Mouse (Mus musculus) kidney, embryonic 16.5 days (tissue): Measurements from ENCODE around the gene Dthd1. TPM values are rescaled to one million over a fixed set of nuclear protein-coding genes. Genes with fewer than 3 reads are reported as not detected.

Experiments used
- ATAC-seq: fragments of 200-750 bp; cut with Nextera tagmentation; 2 replicates; pipeline ENCODE4 v1.8.0; 2017; ENCODE audit warnings: moderate TSS enrichment; ENCODE audit not compliant: low FRiP score, low TSS enrichment
- H3K27ac ChIP-seq: fragments of 300-500 bp; sonication (generic); 2 replicates; pipeline ENCODE4 v1.5.1; 2014; ENCODE audit warnings: low read length
- H3K27me3 ChIP-seq: fragments of 300-500 bp; sonication (generic); 2 replicates; pipeline ENCODE4 v1.6.1; 2014; ENCODE audit warnings: low read length, control low read depth, mixed read lengths; ENCODE audit not compliant: insufficient read depth
- H3K36me3 ChIP-seq: fragments of 300-500 bp; sonication (generic); 2 replicates; pipeline ENCODE4 v1.6.1; 2014; ENCODE audit warnings: low read length, control low read depth, mixed read lengths; ENCODE audit not compliant: insufficient read depth
- H3K4me1 ChIP-seq: fragments of 300-500 bp; sonication (generic); 2 replicates; pipeline ENCODE4 v1.6.1; 2014; ENCODE audit warnings: low read length, control low read depth, mixed read lengths; ENCODE audit not compliant: insufficient read depth
- H3K4me2 ChIP-seq: fragments of 300-500 bp; sonication (generic); replicated peaks from 2 replicates; pipeline ENCODE4 v1.6.1; 2014; ENCODE audit warnings: low read depth, low read length
- H3K4me3 ChIP-seq: fragments of 300-500 bp; sonication (generic); 2 replicates; pipeline ENCODE4 v1.5.1; 2014; ENCODE audit warnings: mild to moderate bottlenecking, low read length
- H3K9ac ChIP-seq: fragments of 300-500 bp; sonication (generic); replicated peaks from 2 replicates; pipeline ENCODE4 v1.6.1; 2014; ENCODE audit warnings: low read length
- H3K9me3 ChIP-seq: fragments of 300-500 bp; sonication (generic); 2 replicates; pipeline ENCODE4 v1.6.1; 2016; ENCODE audit warnings: low read length, control low read depth
- WGBS: fragments of 180-500 bp; shearing (Covaris S2); extraction: QIAGEN DNeasy Blood & Tissue Kit; methylation state at CpG from one replicate; pipeline ENCODE4 v1.1.7; 2014; 5-methylcytosine and 5-hydroxymethylcytosine counted together
- polyA plus RNA-seq: library from polyadenylated mRNA; unstranded; fragments of >200 nt; fragmentation: Nextera tagmentation; extraction: Ambion mirVana; gene quantifications from 2 replicates; pipeline ENCODE4 v1.2.1, GENCODE M21; 2015

Gene Dthd1
- not detected in 2 replicates for polyA plus RNA-seq

DNA sequence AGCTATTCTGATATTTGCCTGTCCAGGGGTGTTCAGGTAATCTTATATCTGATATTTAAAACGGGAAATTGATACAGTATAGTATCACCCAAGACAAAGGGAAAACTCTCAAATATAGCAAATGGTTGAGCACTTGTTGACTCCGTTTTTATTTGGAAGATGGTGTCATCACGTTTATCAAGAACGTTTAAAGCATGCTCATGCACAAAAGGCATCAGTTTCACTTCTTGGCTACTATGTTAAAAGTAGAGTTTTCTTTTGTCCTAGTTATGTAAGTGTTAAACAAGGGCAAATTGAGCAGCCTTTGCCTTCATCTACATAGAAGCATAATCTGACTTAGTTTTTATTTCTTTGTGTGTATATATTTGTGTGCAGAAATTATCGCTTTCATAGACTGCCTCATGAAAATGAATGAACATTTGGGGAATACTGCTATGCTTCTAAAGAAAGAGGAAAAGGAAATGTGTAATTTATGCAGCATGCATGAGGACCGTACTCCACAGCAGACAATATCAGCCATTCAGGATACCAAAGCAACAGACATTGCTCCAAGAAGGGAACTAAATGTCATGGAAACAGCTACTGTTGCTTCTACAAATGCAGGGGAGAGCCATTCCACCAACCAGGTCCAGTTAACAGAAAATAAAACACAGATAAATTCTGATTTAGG is at the start of gene Dthd1:
Gene Dthd1 (plus strand): TSS at position 422 of the 670 bp plus-strand sequence.
- Histone ChIP-seq H3K4me2 (no peak within 1 kb of the TSS), H3K27ac (no peak within 1 kb of the TSS), H3K27me3 (no peaks in the 10 kb centered on the region), H3K9me3 (no peaks in the 10 kb centered on the region; the same call in 1 of the 2 replicates), H3K9ac (no peak within 1 kb of the TSS), H3K36me3 (no peaks in the 10 kb centered on the region), H3K4me1 (no peaks in the 10 kb centered on the region), H3K4me3 (no peak within 1 kb of the TSS)
- ATAC-seq, result no peak
- 86% methylated on average over 6 of the region's 6 CpGs for WGBS

DNA sequence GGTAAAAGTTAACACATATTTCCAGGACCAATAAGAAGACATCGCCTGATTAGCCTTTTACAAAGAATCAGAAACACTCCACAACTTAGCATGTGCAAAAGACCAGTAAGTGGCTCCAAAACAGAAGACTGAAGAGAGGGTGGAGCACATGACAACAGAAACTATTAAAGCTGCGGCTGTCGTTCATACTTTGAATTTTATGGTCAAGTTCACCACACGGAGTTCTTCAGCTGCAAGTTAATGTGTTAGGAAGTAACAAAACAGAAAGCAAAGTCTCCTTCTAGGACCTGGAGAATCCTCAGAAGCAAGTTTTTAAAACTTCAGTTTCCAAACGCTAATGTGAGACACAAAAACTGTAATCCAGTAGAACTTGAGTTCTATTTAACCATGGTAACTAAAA is 49.5 kb upstream of the Dthd1 start:
- Histone ChIP-seq H3K4me1 (no peaks in the 10 kb centered on the region), H3K9me3 (no peaks in the 10 kb centered on the region), H3K27ac (no peak overlapping the region), H3K9ac (no peak overlapping the region), H3K36me3 (no peaks in the 10 kb centered on the region), H3K27me3 (no peaks in the 10 kb centered on the region), H3K4me3 (no peak overlapping the region), H3K4me2 (no peak overlapping the region)
- ATAC-seq, result no peak
- WGBS, result 60% methylated on average over 5 of the region's 5 CpGs

DNA sequence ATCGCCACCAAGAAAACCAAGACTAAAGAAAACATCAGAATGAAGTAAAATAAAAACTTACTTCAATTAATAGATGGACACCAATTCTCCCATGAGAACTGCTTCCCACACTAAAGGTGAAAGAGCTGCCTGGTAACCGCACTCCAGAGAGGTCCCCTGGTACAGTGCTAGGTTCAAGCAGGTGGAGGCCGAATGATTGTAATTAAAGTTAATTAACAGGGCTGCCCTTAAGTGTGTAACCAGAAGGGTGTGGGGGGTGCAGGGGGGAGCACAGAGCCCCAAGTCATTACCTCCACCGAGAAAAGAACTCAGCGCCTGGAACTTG is 48.2 kb upstream of the Dthd1 start:
- peak overlapping the region; percentile 69 for H3K9ac ChIP-seq
- no peaks in the 10 kb centered on the region for H3K4me1 ChIP-seq
- no peaks in the 10 kb centered on the region for H3K9me3 ChIP-seq
- 13% methylated on average over 5 of the region's 5 CpGs for WGBS
- no peaks in the 10 kb centered on the region for H3K27me3 ChIP-seq
- no peak overlapping the region for H3K27ac ChIP-seq
- H3K4me3 ChIP-seq, result peak overlapping the region; percentile 65
- no peaks in the 10 kb centered on the region for H3K36me3 ChIP-seq
- ATAC-seq, result peak; percentile 58; the same call in 1 of the 2 replicates
- peak overlapping the region; percentile 73 for H3K4me2 ChIP-seq

DNA sequence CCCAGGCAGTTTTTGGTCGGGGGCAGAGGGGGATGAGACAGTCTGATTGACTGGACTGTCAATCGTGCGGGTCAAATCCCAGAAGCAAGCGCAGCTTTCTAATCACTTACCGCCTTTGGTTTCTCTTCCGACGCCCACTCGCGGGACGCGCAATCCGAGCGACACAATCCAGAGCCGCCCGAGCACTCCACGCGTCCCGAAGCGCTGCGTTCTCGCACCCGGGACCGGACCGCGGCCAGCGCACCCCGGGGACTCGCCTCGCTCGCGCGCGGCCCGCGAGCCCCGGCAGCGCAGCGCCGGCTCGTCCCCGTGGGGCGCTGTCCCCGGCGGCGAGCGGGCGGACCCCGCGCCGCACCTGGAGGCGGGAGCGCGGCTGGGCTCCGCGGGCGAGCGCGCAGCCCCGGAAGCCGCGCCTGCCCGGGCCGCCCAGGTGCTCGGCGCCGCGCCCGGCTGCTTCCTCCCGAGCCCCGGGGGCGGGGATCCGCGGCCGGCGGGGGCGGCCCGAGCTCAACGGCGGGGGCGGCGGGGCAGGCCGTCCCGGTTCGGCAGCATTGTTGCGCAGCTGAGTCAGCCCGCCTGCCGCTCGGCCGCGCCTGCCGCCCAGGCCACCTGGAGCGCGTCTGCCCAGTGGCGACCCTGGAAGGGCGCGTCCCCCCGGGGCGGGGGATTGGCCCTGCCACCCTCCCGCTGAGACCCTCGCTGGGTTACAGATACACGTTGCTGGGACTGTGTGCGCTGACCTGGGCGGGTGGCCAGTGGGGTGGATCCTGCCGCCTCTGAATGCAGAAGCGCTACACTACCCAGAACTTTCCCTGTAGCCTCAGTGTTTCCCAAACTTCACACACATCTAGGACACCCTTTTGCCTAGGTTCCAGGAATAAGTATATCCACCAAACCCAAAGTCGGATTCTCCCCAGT is 47.6 kb upstream of the Dthd1 start, which contains the start of gene Arap2:
Gene Arap2 (minus strand): TSS at position 376 of the 918 bp plus-strand sequence.
- Histone ChIP-seq H3K9ac (peak within 1 kb of the TSS; percentile 69), H3K27ac (peak within 1 kb of the TSS; percentile 61; the same call in 1 of the 2 replicates), H3K4me2 (peak within 1 kb of the TSS; percentile 73), H3K4me1 (no peaks in the 10 kb centered on the region), H3K27me3 (no peaks in the 10 kb centered on the region), H3K9me3 (no peaks in the 10 kb centered on the region), H3K36me3 (no peaks in the 10 kb centered on the region), H3K4me3 (peak within 1 kb of the TSS; percentile 65)
- WGBS, result under 1% methylated on average over 74 of the region's 106 CpGs
- ATAC-seq, result peak; percentile 96

DNA sequence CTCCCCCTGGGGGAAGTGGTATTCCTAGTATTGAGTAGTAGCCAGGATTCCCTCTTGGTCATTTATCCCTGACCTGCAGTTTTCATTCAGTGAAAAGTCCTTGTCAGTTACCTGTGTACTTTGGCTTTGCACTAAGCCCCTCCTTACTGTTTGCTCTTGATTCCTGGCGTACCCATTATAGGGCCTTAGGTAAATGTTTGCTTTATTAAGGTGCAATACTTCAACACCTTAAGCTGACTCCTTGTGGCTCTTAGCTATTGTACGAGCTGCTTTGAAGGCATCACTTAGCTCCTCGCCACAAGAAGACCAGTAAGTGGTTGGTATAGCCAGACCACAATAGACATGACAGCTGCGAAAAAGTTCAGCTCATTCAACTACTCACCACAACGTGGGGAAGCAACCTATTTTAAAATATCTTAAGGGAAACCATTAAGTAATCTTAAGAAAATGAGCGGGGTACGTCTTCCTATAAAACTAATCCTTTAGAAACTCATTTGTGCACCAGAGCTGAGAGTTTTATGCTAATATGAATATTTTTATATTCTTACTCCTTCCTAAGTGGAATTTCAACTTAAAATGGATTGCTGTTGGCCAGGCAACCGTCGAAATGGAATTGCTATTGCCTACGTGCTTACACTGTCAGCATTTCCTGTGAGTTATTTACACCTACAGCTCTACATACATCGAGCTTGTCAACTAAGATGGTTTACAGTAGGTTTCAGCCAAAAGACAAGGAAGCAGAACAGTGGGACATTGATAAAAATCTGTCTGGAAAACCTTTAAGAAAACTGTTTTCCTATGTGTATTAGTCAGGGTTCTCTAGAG is 41.6 kb upstream of the Dthd1 start:
- Histone ChIP-seq H3K9ac (no peak overlapping the region), H3K9me3 (no peaks in the 10 kb centered on the region), H3K27me3 (no peaks in the 10 kb centered on the region), H3K27ac (no peak overlapping the region), H3K4me1 (no peaks in the 10 kb centered on the region), H3K4me2 (no peak overlapping the region), H3K36me3 (no peaks in the 10 kb centered on the region), H3K4me3 (no peak overlapping the region)
- WGBS, result 82% methylated on average over 11 of the region's 11 CpGs
- ATAC-seq, result no peak

DNA sequence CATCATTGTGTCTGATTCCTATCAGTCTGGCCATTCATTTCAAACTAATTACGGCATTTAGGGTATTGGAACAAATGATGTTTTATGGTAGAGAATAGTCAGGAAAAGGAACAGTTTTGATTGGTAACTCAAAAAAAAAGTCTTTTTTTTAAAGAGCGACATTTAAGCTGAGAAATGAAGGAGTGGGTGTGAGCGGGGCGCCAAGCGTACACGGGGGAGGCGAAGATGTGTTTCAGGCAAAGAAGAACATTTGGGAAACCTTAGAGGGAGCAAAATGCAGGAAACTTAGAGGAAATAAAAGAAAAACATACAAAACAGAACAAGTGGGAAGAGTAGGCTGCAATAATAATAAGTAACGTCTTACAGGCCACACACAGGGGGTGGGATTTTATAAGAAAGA is 35.8 kb upstream of the Dthd1 start:
- H3K27me3 ChIP-seq, result no peaks in the 10 kb centered on the region
- H3K27ac ChIP-seq, result no peak overlapping the region
- H3K36me3 ChIP-seq, result no peaks in the 10 kb centered on the region
- no peak for ATAC-seq
- H3K4me1 ChIP-seq, result no peaks in the 10 kb centered on the region
- H3K4me3 ChIP-seq, result no peak overlapping the region
- H3K9ac ChIP-seq, result no peak overlapping the region
- WGBS, result 57% methylated on average over 8 of the region's 8 CpGs
- H3K4me2 ChIP-seq, result no peak overlapping the region
- H3K9me3 ChIP-seq, result no peaks in the 10 kb centered on the region

DNA sequence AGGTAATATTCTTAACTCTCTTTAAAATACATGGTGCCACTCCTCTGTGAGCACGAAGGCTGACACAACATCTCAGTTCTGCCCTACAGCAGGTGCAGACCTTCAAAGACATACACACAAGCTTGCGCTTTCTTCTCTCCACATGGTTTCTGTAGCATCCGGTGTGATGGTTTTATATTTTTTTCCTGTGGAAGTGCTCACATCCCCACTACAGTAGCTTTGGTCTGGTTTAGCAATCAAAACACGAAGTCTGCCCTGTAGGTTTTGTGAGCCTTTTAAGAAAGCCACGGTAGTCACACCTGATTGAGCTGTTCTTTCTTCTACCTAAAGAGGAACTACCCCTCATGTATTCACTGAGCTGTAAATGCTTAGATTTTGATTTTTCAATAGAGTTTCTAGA is 34.9 kb upstream of the Dthd1 start:
- 64% methylated on average over 5 of the region's 5 CpGs for WGBS
- no peak overlapping the region for H3K9ac ChIP-seq
- H3K4me2 ChIP-seq, result no peak overlapping the region
- H3K4me1 ChIP-seq, result no peaks in the 10 kb centered on the region
- no peak for ATAC-seq
- no peaks in the 10 kb centered on the region for H3K36me3 ChIP-seq
- no peak overlapping the region for H3K4me3 ChIP-seq
- H3K27ac ChIP-seq, result no peak overlapping the region
- no peaks in the 10 kb centered on the region for H3K27me3 ChIP-seq
- H3K9me3 ChIP-seq, result no peaks in the 10 kb centered on the region

DNA sequence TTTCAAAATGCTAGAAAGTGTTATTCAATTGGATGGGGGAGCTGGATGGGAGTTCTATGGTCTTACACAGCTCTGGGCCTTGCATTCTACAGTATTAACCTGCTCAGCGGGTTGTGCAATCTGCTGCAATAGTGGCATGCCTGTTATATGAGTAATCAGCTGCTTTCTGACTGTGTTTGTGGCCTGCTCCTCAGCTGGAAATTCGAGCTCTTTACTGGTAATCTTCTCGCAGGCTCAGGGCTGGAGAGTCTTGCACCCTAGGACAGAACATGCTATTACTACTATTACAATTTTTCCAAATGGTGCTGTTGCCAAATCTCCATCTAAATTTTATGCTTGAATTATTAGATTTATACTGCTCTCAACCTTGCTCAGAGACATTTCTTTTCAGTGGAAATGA is 26.8 kb upstream of the Dthd1 start:
- H3K9me3 ChIP-seq, result no peaks in the 10 kb centered on the region
- H3K27me3 ChIP-seq, result no peaks in the 10 kb centered on the region
- no peak overlapping the region for H3K27ac ChIP-seq
- WGBS, result 77% methylated on average over 3 of the region's 3 CpGs
- H3K9ac ChIP-seq, result no peak overlapping the region
- no peak overlapping the region for H3K4me3 ChIP-seq
- H3K4me2 ChIP-seq, result no peak overlapping the region
- no peaks in the 10 kb centered on the region for H3K4me1 ChIP-seq
- no peak for ATAC-seq
- H3K36me3 ChIP-seq, result no peaks in the 10 kb centered on the region

DNA sequence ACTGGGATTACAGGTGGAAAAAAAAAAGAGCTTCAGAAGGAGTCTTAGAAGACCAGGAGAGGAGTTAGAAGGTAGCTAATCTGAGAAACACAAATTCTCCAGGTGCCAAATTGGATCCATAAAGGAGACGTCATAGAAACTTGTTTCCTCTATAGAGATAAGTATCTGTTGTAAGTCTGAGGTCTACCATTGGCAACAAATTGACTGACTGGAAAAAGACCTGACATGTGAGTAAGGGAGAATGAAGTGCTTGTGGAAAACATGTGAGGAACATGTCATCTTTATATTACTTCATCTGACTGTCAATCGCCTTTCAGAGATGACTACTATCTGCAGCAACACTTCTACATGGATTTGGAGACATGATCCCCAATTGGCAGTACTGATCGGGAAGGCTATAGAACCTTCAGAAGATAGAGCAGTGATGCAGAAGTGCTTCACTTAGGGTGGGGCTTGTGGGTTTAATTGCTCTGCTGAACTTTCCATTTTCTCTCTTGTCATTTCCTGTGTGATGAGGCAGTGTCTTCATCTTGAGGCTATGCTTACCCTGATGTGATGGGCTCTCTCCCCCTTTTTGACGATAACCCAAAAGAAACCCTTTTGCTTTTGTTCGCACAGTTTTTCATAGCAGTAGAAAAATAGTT is 22.6 kb upstream of the Dthd1 start:
- Histone ChIP-seq H3K4me2 (no peak overlapping the region), H3K27me3 (no peaks in the 10 kb centered on the region), H3K36me3 (no peaks in the 10 kb centered on the region), H3K9ac (no peak overlapping the region), H3K27ac (no peak overlapping the region), H3K9me3 (no peaks in the 10 kb centered on the region), H3K4me1 (no peaks in the 10 kb centered on the region), H3K4me3 (no peak overlapping the region)
- WGBS, result 89% methylated on average over 5 of the region's 5 CpGs
- ATAC-seq, result no peak
